Mouse (Mus musculus) liver, adult 2 months (tissue): ENCODE results near the gene Armc7.

Experiments used
- CTCF ChIP-seq: fragments of 200-500 bp; IDR thresholded peaks from 2 replicates; pipeline ENCODE4 v1.5.1; 2011; ENCODE audit warnings: low read depth, low read length, control low read depth
- POLR2A ChIP-seq: fragments of 200-500 bp; IDR thresholded peaks from 2 replicates; pipeline ENCODE4 v1.6.1; 2011; ENCODE audit warnings: low read length, control low read depth; ENCODE audit not compliant: insufficient read depth; ENCODE audit errors: extremely low read depth

DNA sequence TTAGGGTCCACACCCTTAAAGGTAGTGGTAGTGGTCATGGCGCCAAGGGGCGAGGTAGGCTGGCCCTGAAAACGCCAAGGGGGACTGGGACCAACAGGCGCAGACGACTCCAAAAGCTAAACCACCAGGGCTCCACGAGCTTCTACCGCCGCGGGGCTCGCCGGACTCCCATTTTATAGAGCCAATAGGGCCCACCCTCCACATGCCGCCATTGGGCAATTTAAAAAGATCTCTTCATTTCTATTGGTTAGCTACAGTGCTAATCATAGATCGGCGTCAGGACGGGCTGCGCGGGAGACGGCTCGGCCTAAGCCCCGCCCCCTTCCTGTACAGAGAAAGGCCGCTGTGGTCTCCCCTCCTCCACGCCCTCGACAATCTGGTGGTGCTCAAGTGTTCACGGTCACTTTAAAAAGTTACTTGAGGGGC is 38.8 kb downstream of the Armc7 start, which contains the start of gene Jpt1:
- no peak for TF ChIP-seq CTCF
- TF ChIP-seq POLR2A: peak; percentile 99
